Mouse (Mus musculus) left cerebral cortex, adult 6 months (tissue): ENCODE data around the gene Upk3a. TPM values are rescaled to one million over a fixed set of nuclear protein-coding genes. Genes with fewer than 3 reads are reported as not detected.

ENCODE experiments used
- long read RNA-seq, 2 experiments: library from polyadenylated mRNA; unstranded; transcript quantifications; one replicate each; pipeline ENCODE4 v2.0.0; 2019 to 2020
- polyA plus RNA-seq: library from polyadenylated mRNA; unstranded; fragments of <200 nt; fragmentation: Nextera tagmentation; gene quantifications from 2 replicates; pipeline ENCODE4 v1.2.3, GENCODE M21; 2021

Gene Upk3a
- polyA plus RNA-seq: 0.44 TPM in 1 of 2 replicates, not detected in the other
- long read RNA-seq, experiment 1: 0 reads
- long read RNA-seq, experiment 2: 0 reads

DNA sequence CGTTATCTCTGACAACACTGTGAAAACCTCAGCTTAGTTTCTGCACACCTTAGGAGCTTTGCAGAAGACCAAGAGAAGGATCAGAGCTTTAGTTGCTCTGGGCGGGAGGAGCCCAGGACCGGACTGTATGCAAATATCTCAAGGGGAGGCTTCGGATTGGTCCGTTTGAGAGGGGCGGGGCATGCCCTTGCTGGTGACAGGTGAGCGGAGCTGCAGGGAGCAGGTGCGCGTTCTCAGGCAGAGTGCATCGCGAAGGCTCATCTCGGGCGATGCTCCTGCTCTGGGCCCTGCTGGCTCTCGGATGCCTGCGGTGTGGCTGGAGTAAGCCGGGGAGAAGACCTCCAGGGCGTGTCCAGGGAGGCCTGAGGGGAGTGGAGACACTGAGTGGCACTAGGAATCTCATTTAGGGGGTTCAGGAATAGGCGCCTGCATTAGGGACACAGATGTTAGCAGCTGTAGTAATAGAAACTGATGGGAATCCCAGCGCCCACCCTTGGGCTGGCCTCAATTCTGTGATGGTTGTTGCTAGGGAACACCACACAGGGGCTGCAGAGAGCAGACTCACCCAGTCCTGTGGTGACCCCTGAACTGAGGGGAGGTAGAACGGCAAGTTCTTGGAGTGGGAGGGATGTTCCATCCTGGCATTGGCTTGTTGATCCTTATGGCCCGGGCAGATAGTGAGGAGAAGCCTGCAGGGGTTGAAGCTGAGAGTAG, at the start of gene Upk3a:
Gene Upk3a, plus strand, starts transcription at position 191 of the 714 bp plus-strand sequence.

DNA sequence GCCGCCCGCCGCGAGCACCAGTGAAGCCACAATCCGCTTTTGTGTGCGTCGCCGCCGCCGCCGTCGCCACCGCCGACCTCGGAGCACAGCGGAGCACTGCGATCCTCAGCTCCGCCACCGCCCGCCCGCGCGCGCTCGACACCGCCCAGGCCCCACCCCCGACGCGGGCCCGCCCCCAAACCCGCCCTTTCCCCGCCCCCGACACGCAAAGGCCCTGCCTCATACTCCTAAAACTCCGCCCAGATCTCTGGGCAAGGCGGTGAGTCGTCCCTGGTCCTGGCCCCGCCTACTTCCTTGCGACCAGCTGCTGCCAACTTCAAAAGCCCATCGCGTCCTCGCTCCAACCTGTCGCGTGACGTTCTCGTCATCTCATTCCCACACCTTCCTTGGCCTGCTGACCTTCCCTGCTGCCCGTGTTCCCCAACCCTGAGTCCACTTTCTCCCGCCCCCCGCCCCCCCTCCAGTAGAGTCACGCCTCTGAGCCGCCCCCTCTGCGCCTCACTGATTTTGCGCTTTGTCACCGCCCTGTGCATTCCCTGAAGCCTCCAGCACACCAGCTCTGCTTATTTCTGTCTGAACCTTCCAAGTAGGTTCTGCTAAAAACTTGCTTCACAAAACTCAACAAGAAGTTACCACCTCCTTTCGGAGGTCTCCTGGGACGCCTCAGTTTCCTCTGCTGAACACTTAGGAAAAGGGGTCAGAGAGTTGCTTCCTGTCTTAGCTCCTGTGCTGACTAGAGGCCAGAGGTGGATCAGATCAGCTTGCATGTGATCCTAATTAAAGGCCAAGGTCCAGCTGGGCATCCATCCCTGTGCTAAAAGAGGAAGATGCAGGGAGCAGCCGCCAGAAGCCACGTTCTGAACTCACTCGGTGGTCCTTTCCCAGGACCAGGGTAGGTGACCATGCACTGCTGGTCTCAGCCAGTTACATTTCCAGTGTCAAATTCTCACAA, 28.8 kb upstream of the Upk3a start, which contains the start of gene 5031439G07Rik:
Gene 5031439G07Rik, minus strand, starts transcription at position 678 of the 952 bp plus-strand sequence.

DNA sequence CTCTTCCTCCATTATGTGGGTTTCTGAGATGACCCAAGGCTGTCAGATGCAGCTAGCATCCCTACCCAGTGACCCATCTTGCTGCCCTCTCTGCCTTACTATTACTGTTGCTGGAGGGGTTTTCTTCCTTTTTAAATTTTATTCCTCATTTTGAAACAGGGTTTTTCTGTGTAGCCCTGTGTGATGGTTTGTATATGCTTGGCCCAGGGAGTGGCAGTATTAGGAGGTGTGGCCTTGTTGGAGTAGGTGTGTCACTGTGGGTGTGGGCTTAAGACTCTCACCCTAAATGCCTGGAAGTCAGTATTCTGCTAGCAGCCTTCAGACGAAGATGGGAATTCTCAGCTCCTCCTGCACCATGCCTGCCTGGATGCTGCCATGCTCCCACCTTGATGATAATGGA, 11.7 kb downstream of the Upk3a start, which contains the start of gene Fam118a:
Gene Fam118a, plus strand, starts transcription at position 301 of the 400 bp plus-strand sequence.

Other genes starting within 250 kb of the Upk3a start
- 0.56 and 0.61 TPM in 2 replicates for gene Phf21b, start 161.1 kb upstream of the Upk3a start, polyA plus RNA-seq
- 0.30 and 0.37 TPM in 2 replicates for gene Gm29666, start 97.1 kb upstream of the Upk3a start, polyA plus RNA-seq
- gene Nup50, start 93.7 kb upstream of the Upk3a start, polyA plus RNA-seq: 10.8 and 12.7 TPM in 2 replicates
- gene 5031439G07Rik, start 28.6 kb upstream of the Upk3a start, polyA plus RNA-seq: 5.2 and 5.4 TPM in 2 replicates
- gene Fam118a, start 11.8 kb downstream of the Upk3a start, polyA plus RNA-seq: 9.7 and 15.7 TPM in 2 replicates
- 0.04 and 0.27 TPM in 2 replicates for gene Smc1b, start 114.8 kb downstream of the Upk3a start, polyA plus RNA-seq
- gene Ribc2, start 114.9 kb downstream of the Upk3a start, polyA plus RNA-seq: 0.32 and 0.53 TPM in 2 replicates
- 10.5 and 11.6 TPM in 2 replicates for gene Fbln1, start 188.8 kb downstream of the Upk3a start, polyA plus RNA-seq